Mouse (Mus musculus) brain, embryonic 14.5 days (tissue): ENCODE measurements around the gene Olfr632.

Experiments
- CTCF ChIP-seq: fragments of 200-500 bp; IDR thresholded peaks from 2 replicates; pipeline ENCODE4 v1.5.1; 2012; ENCODE audit warnings: inconsistent platforms, mild to moderate bottlenecking, moderate library complexity, borderline replicate concordance; ENCODE audit not compliant: insufficient read depth, insufficient read length; ENCODE audit errors: extremely low read depth
- POLR2A ChIP-seq: fragments of 200-500 bp; IDR thresholded peaks from 2 replicates; pipeline ENCODE4 v1.6.1; 2012; ENCODE audit warnings: mild to moderate bottlenecking, inconsistent platforms, borderline replicate concordance; ENCODE audit not compliant: poor library complexity, insufficient read depth, insufficient read length, severe bottlenecking; ENCODE audit errors: extremely low read depth

- TF ChIP-seq CTCF = no peak
- TF ChIP-seq POLR2A = no peak
Observed at GRCm38 (mm10) chr7:103928525-103928924, 5.6 kb upstream of the Olfr632 start, which contains the start of gene Olfr631.
